In the genomic region with DNA sequence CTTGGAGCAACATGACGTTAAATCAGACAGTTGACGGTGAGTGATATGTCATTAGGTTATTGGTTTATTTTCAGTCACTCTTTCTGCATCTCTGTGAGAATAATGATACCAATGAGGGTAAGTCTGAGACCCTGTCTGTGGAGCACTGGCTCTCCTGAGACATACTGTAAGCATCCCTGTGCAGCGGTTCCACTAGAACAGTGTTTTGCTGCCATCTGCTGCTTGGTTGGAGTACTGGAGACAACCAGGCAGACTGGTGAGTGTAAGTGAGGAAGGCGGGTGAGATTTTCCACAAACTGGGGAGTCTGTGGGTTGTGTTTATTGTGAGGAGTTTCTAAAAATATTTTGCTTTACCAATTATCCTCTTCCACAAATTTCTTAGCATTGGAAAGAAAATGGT, we compare ENCODE assay signal across 8 mouse cellular contexts.
A peak's percentile ranks its signal among the peaks of the same experiment; 100 is the strongest.
DNase-seq lines count a peak whose midpoint lies in the region; ATAC-seq lines count a peak whose summit lies in the region.

No protein-coding gene starts in this region.

- ATAC-seq in kidney, embryonic 14.5 days (ENCODE audit: low FRiP score, low TSS enrichment) = peak; percentile 64; the same call in 1 of the 2 replicates
- ATAC-seq in limb, embryonic 13.5 days (ENCODE audit: low FRiP score, low read depth) = peak; percentile 66
- ATAC-seq in monocyte, adult 5-6 weeks (replicated peaks; ENCODE audit: insufficient number of reproducible peaks, low FRiP score, low TSS enrichment, poor library complexity, severe bottlenecking) = peak; percentile 84
- peak; percentile 72; the same call in 1 of the 2 replicates for ATAC-seq in stomach, embryonic 16.5 days (ENCODE audit: insufficient read depth, low FRiP score)

- no peaks in the 10 kb centered on the region for H3K4me1 ChIP-seq in kidney, embryonic 14.5 days (ENCODE audit: control insufficient read depth, insufficient read depth, low read length)
- H3K4me1 ChIP-seq in limb, embryonic 13.5 days = no peaks in the 10 kb centered on the region
- no peaks in the 10 kb centered on the region for H3K4me1 ChIP-seq in stomach, embryonic 16.5 days (ENCODE audit: control insufficient read depth, insufficient read depth, low read length)

- H3K9me3 ChIP-seq in kidney, embryonic 14.5 days (ENCODE audit: control insufficient read depth, low read length) = no peaks in the 10 kb centered on the region
- H3K9me3 ChIP-seq in limb, embryonic 13.5 days = no peaks in the 10 kb centered on the region
- no peaks in the 10 kb centered on the region for H3K9me3 ChIP-seq in stomach, embryonic 16.5 days (replicated peaks; ENCODE audit: control insufficient read depth, low read length)

- no peaks in the 10 kb centered on the region for H3K27me3 ChIP-seq in kidney, embryonic 14.5 days (ENCODE audit: control insufficient read depth, insufficient read depth, low read length)
- H3K27me3 ChIP-seq in limb, embryonic 13.5 days = peaks cover 17% of the 10 kb centered on the region
- no peaks in the 10 kb centered on the region; the same call in 1 of the 2 replicates for H3K27me3 ChIP-seq in stomach, embryonic 16.5 days (ENCODE audit: control insufficient read depth, insufficient read depth, low read length)

- WGBS in kidney, embryonic 14.5 days = 45% methylated on average over 4 of the region's 4 CpGs
- 32% methylated on average over 4 of the region's 4 CpGs for WGBS in limb, embryonic 13.5 days
- 42% methylated on average over 4 of the region's 4 CpGs for WGBS in stomach, embryonic 16.5 days

- no peak overlapping the region for H3K27ac ChIP-seq in kidney, embryonic 14.5 days (ENCODE audit: low read depth, low read length)
- H3K27ac ChIP-seq in limb, embryonic 13.5 days = no peak overlapping the region
- no peak overlapping the region for H3K27ac ChIP-seq in stomach, embryonic 16.5 days (ENCODE audit: low read length)

- H3K4me3 ChIP-seq in kidney, embryonic 14.5 days (ENCODE audit: low read length) = no peak overlapping the region
- no peak overlapping the region for H3K4me3 ChIP-seq in limb, embryonic 13.5 days
- no peak overlapping the region for H3K4me3 ChIP-seq in stomach, embryonic 16.5 days (replicated peaks; ENCODE audit: low read length)

- no peak overlapping the region for H3K4me2 ChIP-seq in kidney, embryonic 14.5 days (replicated peaks; ENCODE audit: low read depth, low read length)
- H3K4me2 ChIP-seq in limb, embryonic 13.5 days (replicated peaks) = no peak overlapping the region
- no peak overlapping the region for H3K4me2 ChIP-seq in stomach, embryonic 16.5 days (ENCODE audit: low read depth, low read length)

- peak; percentile 52 for DNase-seq in A20 (ENCODE audit: low read depth, low spot score)
- DNase-seq in adrenal gland, adult 2 months = peak; percentile 57
- peak; percentile 92 for DNase-seq in embryo, embryonic 10.5 days (ENCODE audit: low spot score)
- peak; percentile 26 for DNase-seq in gastrocnemius, postnatal 25 days

- no peaks in the 10 kb centered on the region for H3K36me3 ChIP-seq in kidney, embryonic 14.5 days (ENCODE audit: control insufficient read depth, insufficient read depth, low read length)
- no peaks in the 10 kb centered on the region for H3K36me3 ChIP-seq in limb, embryonic 13.5 days
- H3K36me3 ChIP-seq in stomach, embryonic 16.5 days (ENCODE audit: control insufficient read depth, insufficient read depth, low read length) = no peaks in the 10 kb centered on the region

- no peak overlapping the region for H3K9ac ChIP-seq in kidney, embryonic 14.5 days (ENCODE audit: low read depth, low read length)
- no peak overlapping the region for H3K9ac ChIP-seq in limb, embryonic 13.5 days
- no peak overlapping the region for H3K9ac ChIP-seq in stomach, embryonic 16.5 days (ENCODE audit: low read length)

Comparison
In these comparisons a context has a peak if more than half of its experiments do, and no peak if none do; other contexts are left out.
1. DNase-seq: peak in every context shown above with its lines; median percentile 92 in embryo, embryonic 10.5 days; 57 in adrenal gland, adult 2 months; 52 in A20; 26 in gastrocnemius, postnatal 25 days.